Mouse (Mus musculus): Measurements from ENCODE around the gene Adamts15. TPM values are rescaled to one million over a fixed set of nuclear protein-coding genes. Genes with fewer than 3 reads are reported as not detected.

The Adamts15 gene
- polyA plus RNA-seq (2015; fragmentation: Nextera tagmentation; extraction: Ambion mirVana) = 0.91 and 0.95 TPM in 2 replicates

GRCm38 (mm10) chr9:30922197-30922894 lies at the start of gene Adamts15:
Gene Adamts15 (minus strand): TSS chr9:30922452.
- no peak within 1 kb of the TSS for H3K27ac ChIP-seq (ENCODE audit: low read depth, low read length)
- peak; percentile 45 for TF ChIP-seq CTCF (IDR thresholded peaks at IDR 0.05; ENCODE audit: low read depth)

GRCm38 (mm10) chr9:30971967-30972366 lies 49.7 kb upstream of the Adamts15 start:
- Histone ChIP-seq H3K4me3 (ENCODE audit: low read depth, low read length) (no peak overlapping the region), H3K27ac (ENCODE audit: low read depth, low read length) (no peak overlapping the region), H3K36me3 (ENCODE audit: control insufficient read depth, insufficient read depth) (no peaks in the 10 kb centered on the region), H3K9ac (ENCODE audit: low read depth, low read length) (no peak overlapping the region), H3K4me1 (replicated peaks; ENCODE audit: control insufficient read depth, insufficient read depth, low read length) (no peaks in the 10 kb centered on the region), H3K27me3 (replicated peaks; ENCODE audit: control insufficient read depth, insufficient read depth, low read length) (no peaks in the 10 kb centered on the region), H3K9me3 (ENCODE audit: control insufficient read depth) (no peaks in the 10 kb centered on the region), H3K4me2 (replicated peaks; ENCODE audit: low read depth) (no peak overlapping the region)
- peak; percentile 64 for TF ChIP-seq CTCF (IDR thresholded peaks at IDR 0.05; ENCODE audit: low read depth)
- ATAC-seq = no peak
- 49% methylated on average over 4 of the region's 4 CpGs for WGBS

More at GRCm38 (mm10) chr9:30922197-30922894, at the start of gene Adamts15:
- Histone ChIP-seq H3K4me3 (ENCODE audit: low read depth, low read length) (peak within 1 kb of the TSS; percentile 50), H3K9me3 (ENCODE audit: control insufficient read depth) (no peaks in the 10 kb centered on the region), H3K4me2 (replicated peaks; ENCODE audit: low read depth) (peak within 1 kb of the TSS; percentile 79), H3K27me3 (replicated peaks; ENCODE audit: control insufficient read depth, insufficient read depth, low read length) (peaks cover 32% of the 10 kb centered on the region), H3K9ac (ENCODE audit: low read depth, low read length) (peak within 1 kb of the TSS; percentile 26; the same call in 1 of the 2 replicates), H3K36me3 (ENCODE audit: control insufficient read depth, insufficient read depth) (no peaks in the 10 kb centered on the region), H3K4me1 (replicated peaks; ENCODE audit: control insufficient read depth, insufficient read depth, low read length) (no peaks in the 10 kb centered on the region)
- WGBS = under 1% methylated on average over 46 of the region's 47 CpGs
- peak; percentile 34 for ATAC-seq

- Histone ChIP-seq H3K4me3 (ENCODE audit: low read depth, low read length) (no peak overlapping the region), H3K27ac (ENCODE audit: low read depth, low read length) (no peak overlapping the region), H3K36me3 (ENCODE audit: control insufficient read depth, insufficient read depth) (no peaks in the 10 kb centered on the region), H3K9ac (ENCODE audit: low read depth, low read length) (no peak overlapping the region), H3K9me3 (ENCODE audit: control insufficient read depth) (no peaks in the 10 kb centered on the region), H3K4me1 (replicated peaks; ENCODE audit: control insufficient read depth, insufficient read depth, low read length) (no peaks in the 10 kb centered on the region), H3K4me2 (replicated peaks; ENCODE audit: low read depth) (no peak overlapping the region), H3K27me3 (replicated peaks; ENCODE audit: control insufficient read depth, insufficient read depth, low read length) (no peaks in the 10 kb centered on the region)
- ATAC-seq = no peak
- TF ChIP-seq CTCF (IDR thresholded peaks at IDR 0.05; ENCODE audit: low read depth) = no peak
- 56% methylated on average over 3 of the region's 3 CpGs for WGBS
Observed at GRCm38 (mm10) chr9:30970001-30970400, 47.7 kb upstream of the Adamts15 start.

GRCm38 (mm10) chr9:30968130-30968529 lies 45.9 kb upstream of the Adamts15 start:
- Histone ChIP-seq H3K4me3 (ENCODE audit: low read depth, low read length) (no peak overlapping the region), H3K27ac (ENCODE audit: low read depth, low read length) (no peak overlapping the region), H3K9me3 (ENCODE audit: control insufficient read depth) (no peaks in the 10 kb centered on the region), H3K4me1 (replicated peaks; ENCODE audit: control insufficient read depth, insufficient read depth, low read length) (no peaks in the 10 kb centered on the region), H3K27me3 (replicated peaks; ENCODE audit: control insufficient read depth, insufficient read depth, low read length) (no peaks in the 10 kb centered on the region), H3K36me3 (ENCODE audit: control insufficient read depth, insufficient read depth) (no peaks in the 10 kb centered on the region), H3K9ac (ENCODE audit: low read depth, low read length) (no peak overlapping the region), H3K4me2 (replicated peaks; ENCODE audit: low read depth) (no peak overlapping the region)
- WGBS = 72% methylated on average over 6 of the region's 6 CpGs
- TF ChIP-seq CTCF (IDR thresholded peaks at IDR 0.05; ENCODE audit: low read depth) = no peak
- ATAC-seq = no peak

- no peaks in the 10 kb centered on the region for H3K4me1 ChIP-seq (replicated peaks; ENCODE audit: control insufficient read depth, insufficient read depth, low read length)
- H3K9ac ChIP-seq (ENCODE audit: low read depth, low read length) = no peak overlapping the region
- no peak overlapping the region for H3K4me2 ChIP-seq (replicated peaks; ENCODE audit: low read depth)
- WGBS = 54% methylated on average over 7 of the region's 7 CpGs
- no peak for TF ChIP-seq CTCF (IDR thresholded peaks at IDR 0.05; ENCODE audit: low read depth)
- no peaks in the 10 kb centered on the region for H3K36me3 ChIP-seq (ENCODE audit: control insufficient read depth, insufficient read depth)
- no peaks in the 10 kb centered on the region for H3K27me3 ChIP-seq (replicated peaks; ENCODE audit: control insufficient read depth, insufficient read depth, low read length)
- ATAC-seq = no peak
- no peak overlapping the region for H3K4me3 ChIP-seq (ENCODE audit: low read depth, low read length)
- H3K27ac ChIP-seq (ENCODE audit: low read depth, low read length) = no peak overlapping the region
- H3K9me3 ChIP-seq (ENCODE audit: control insufficient read depth) = no peaks in the 10 kb centered on the region
Observed at GRCm38 (mm10) chr9:30966881-30967280, 44.6 kb upstream of the Adamts15 start.

GRCm38 (mm10) chr9:30964685-30965084 lies 42.4 kb upstream of the Adamts15 start:
- Histone ChIP-seq H3K4me1 (replicated peaks; ENCODE audit: control insufficient read depth, insufficient read depth, low read length) (no peaks in the 10 kb centered on the region), H3K27ac (ENCODE audit: low read depth, low read length) (no peak overlapping the region), H3K36me3 (ENCODE audit: control insufficient read depth, insufficient read depth) (no peaks in the 10 kb centered on the region), H3K4me2 (replicated peaks; ENCODE audit: low read depth) (no peak overlapping the region), H3K4me3 (ENCODE audit: low read depth, low read length) (no peak overlapping the region), H3K9me3 (ENCODE audit: control insufficient read depth) (no peaks in the 10 kb centered on the region), H3K9ac (ENCODE audit: low read depth, low read length) (no peak overlapping the region), H3K27me3 (replicated peaks; ENCODE audit: control insufficient read depth, insufficient read depth, low read length) (no peaks in the 10 kb centered on the region)
- ATAC-seq = no peak
- 48% methylated on average over 10 of the region's 10 CpGs for WGBS
- TF ChIP-seq CTCF (IDR thresholded peaks at IDR 0.05; ENCODE audit: low read depth) = no peak

Measured in intestine, postnatal 0 days (tissue).